Mouse (Mus musculus) macrophage (primary cell): ENCODE data around the gene Mcoln1. TPM values are rescaled to one million over a fixed set of nuclear protein-coding genes. Genes with fewer than 3 reads are reported as not detected.

Experiments used
- polyA plus RNA-seq: library from polyadenylated mRNA; stranded (reverse); fragments of 250-400 nt; gene quantifications from 3 replicates; pipeline ENCODE4 v1.2.4, GENCODE M21; 2018; ENCODE audit warnings: inconsistent platforms

The Mcoln1 gene
- polyA plus RNA-seq, 1 experiment from 2014 or later = 73.4 TPM

Other genes starting within 250 kb of the Mcoln1 start
- gene Insr, start 220.8 kb upstream of the Mcoln1 start, polyA plus RNA-seq = 10.0 to 11.5 TPM (median 10.0 TPM) in 3 replicates
- gene A430078G23Rik, start 147.0 kb upstream of the Mcoln1 start, polyA plus RNA-seq = 0.19 to 0.32 TPM in 2 of 3 replicates, not detected in the other
- 2.2 to 3.5 TPM (median 2.2 TPM) in 3 replicates for gene Arhgef18, start 107.5 kb upstream of the Mcoln1 start, polyA plus RNA-seq
- gene Pex11g, start 32.8 kb upstream of the Mcoln1 start, polyA plus RNA-seq = 1.0 to 2.3 TPM (median 1.1 TPM) in 3 replicates
- not detected in 3 replicates for gene Tex45, start 29.6 kb upstream of the Mcoln1 start, polyA plus RNA-seq
- gene Zfp358, start 7.3 kb upstream of the Mcoln1 start, polyA plus RNA-seq = 7.9 to 23.2 TPM (median 13.3 TPM) in 3 replicates
- 10.2 to 19.0 TPM (median 11.7 TPM) in 3 replicates for gene Pnpla6, start 14.9 kb downstream of the Mcoln1 start, polyA plus RNA-seq
- gene C330021F23Rik, start 67.5 kb downstream of the Mcoln1 start, polyA plus RNA-seq = not detected in 3 replicates
- 0.52 to 1.1 TPM in 2 of 3 replicates, not detected in the other for gene Camsap3, start 86.8 kb downstream of the Mcoln1 start, polyA plus RNA-seq
- gene Xab2, start 120.9 kb downstream of the Mcoln1 start, polyA plus RNA-seq = 26.9 to 29.7 TPM (median 28.8 TPM) in 3 replicates
- 35.9 to 49.5 TPM (median 43.3 TPM) in 3 replicates for gene Pet100, start 121.1 kb downstream of the Mcoln1 start, polyA plus RNA-seq
- gene Pcp2, start 125.1 kb downstream of the Mcoln1 start, polyA plus RNA-seq = not detected in 3 replicates
- gene Stxbp2, start 130.5 kb downstream of the Mcoln1 start, polyA plus RNA-seq = 121 to 243 TPM (median 173 TPM) in 3 replicates
- not detected in 3 replicates for gene Retn, start 155.3 kb downstream of the Mcoln1 start, polyA plus RNA-seq
- 0.22 to 0.92 TPM (median 0.34 TPM) in 3 replicates for gene Mcemp1, start 165.3 kb downstream of the Mcoln1 start, polyA plus RNA-seq
- 1.5 to 1.9 TPM in 2 of 3 replicates, not detected in the other for gene Fcor, start 171.9 kb downstream of the Mcoln1 start, polyA plus RNA-seq
- gene Trappc5, start 175.8 kb downstream of the Mcoln1 start, polyA plus RNA-seq = 7.0 to 10.2 TPM (median 7.1 TPM) in 3 replicates
- not detected in 3 replicates for gene Fcer2a, start 193.7 kb downstream of the Mcoln1 start, polyA plus RNA-seq
- not detected in 3 replicates for gene Clec4g, start 220.2 kb downstream of the Mcoln1 start, polyA plus RNA-seq
- gene Cd209a, start 248.5 kb downstream of the Mcoln1 start, polyA plus RNA-seq = 0.15 to 0.83 TPM in 2 of 3 replicates, not detected in the other